15 mouse cellular contexts compared by ENCODE assay signal in genomic region chr6:140488673-140489072, GRCm38 (mm10).
"Had no signal": no experiment of that assay in that cellular context is flagged by ENCODE, and none has a peak within 500 bp of the region (broad histone marks: within the 10 kb centered on the region; RNA-seq: fewer than 3 reads in every experiment).

No protein-coding gene starts in this region.

- H3K27ac ChIP-seq: liver, embryonic 15.5 days; midbrain, embryonic 10.5 days; midbrain, embryonic 12.5 days; neural tube, embryonic 13.5 days; neural tube, embryonic 15.5 days had no signal

- H3K9ac ChIP-seq: liver, embryonic 15.5 days; lung, embryonic 14.5 days; midbrain, embryonic 12.5 days; neural tube, embryonic 13.5 days; neural tube, embryonic 15.5 days had no signal

- DNase-seq: lung, adult 18-20 months; lung, embryonic 14.5 days; lung, postnatal 10 days; lung, postnatal 4 days; midbrain, embryonic 14.5 days; right cerebral cortex, postnatal 14 days; thymus, adult 18-20 months; thymus, postnatal 36 days had no signal

- H3K4me2 ChIP-seq: liver, embryonic 15.5 days; lung, embryonic 14.5 days; midbrain, embryonic 12.5 days; neural tube, embryonic 13.5 days; neural tube, embryonic 15.5 days had no signal

- H3K27me3 ChIP-seq: liver, embryonic 15.5 days; midbrain, embryonic 12.5 days; neural tube, embryonic 13.5 days; neural tube, embryonic 15.5 days had no signal

- H3K36me3 ChIP-seq: liver, embryonic 15.5 days; midbrain, embryonic 12.5 days; neural tube, embryonic 13.5 days; neural tube, embryonic 15.5 days had no signal

- H3K9me3 ChIP-seq: liver, embryonic 15.5 days; midbrain, embryonic 10.5 days; midbrain, embryonic 12.5 days; neural tube, embryonic 13.5 days; neural tube, embryonic 15.5 days had no signal

- H3K4me3 ChIP-seq: liver, embryonic 15.5 days; midbrain, embryonic 10.5 days; midbrain, embryonic 12.5 days; myocyte; neural tube, embryonic 13.5 days; neural tube, embryonic 15.5 days had no signal

- ATAC-seq: midbrain, embryonic 16.5 days had no signal
